Mouse (Mus musculus): ENCODE results near the gene Znrd1.
"Not testable (repeated sequence)": the region's sequence is repeated elsewhere in the genome, so short reads cannot be mapped to it uniquely, and the experiment has no call there.

Znrd1 gene

GRCm38 (mm10) chr17:36957999-36958743 is at the start of gene Znrd1, which contains the start of gene Znrd1as:
Gene Znrd1, minus strand, starts transcription at chr17:36958559.
Gene Znrd1as, plus strand, starts transcription at chr17:36958592.
- DNase-seq (ENCODE audit: extremely low spot score, low read depth, low spot score) = peak; percentile 96

- DNase-seq (ENCODE audit: extremely low spot score, low read depth, low spot score) = no peak
Measured at GRCm38 (mm10) chr17:37003366-37003765, 45.0 kb upstream of the Znrd1 start.

- peak; percentile 67 for DNase-seq (ENCODE audit: extremely low spot score, low read depth, low spot score)
Measured at GRCm38 (mm10) chr17:37002364-37003330, 44.3 kb upstream of the Znrd1 start.

DNA sequence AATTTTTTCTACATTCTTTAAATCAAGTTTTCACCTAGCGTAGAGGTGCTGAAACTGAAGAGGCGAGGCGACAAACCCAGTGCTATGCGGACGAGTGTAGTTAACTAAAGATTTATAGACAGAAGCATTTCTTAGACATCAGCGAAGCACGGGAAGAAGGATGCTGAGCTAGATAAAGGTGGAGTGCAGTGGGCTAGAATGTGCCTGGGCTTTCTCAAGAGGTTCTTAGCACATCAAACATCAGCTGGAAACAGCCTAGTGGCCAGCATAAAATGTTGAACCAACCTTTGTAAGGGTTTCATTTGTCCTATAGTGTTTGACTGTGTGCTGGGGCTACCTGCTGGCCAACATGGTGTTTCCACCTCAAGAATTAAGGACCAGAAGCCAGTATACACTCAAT is 42.5 kb upstream of the Znrd1 start, which contains the start of gene Zfp57:
Gene Zfp57, plus strand, starts transcription at position 301 of the 400 bp plus-strand sequence.
- no peak for DNase-seq (ENCODE audit: extremely low spot score, low read depth, low spot score)

DNA sequence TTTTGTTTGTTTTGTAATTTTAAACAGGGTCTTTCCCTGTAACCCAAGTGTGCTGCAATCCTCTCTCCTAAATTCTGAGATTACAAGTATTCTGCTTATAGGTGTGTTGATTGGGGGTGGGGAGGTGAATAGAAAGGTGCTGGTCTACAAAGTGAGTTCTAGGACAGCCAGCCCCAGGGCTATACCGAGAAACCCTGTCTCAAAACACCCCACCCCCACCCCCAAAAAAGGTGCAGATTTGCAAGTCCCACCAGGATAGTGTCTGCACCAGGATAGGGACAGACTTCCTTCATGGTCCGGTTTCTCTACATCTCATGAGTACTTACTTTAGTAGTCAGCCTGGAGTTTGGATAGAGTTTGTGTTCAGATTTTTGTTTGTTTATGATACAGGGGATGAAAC is 40.1 kb upstream of the Znrd1 start:
- no peak for DNase-seq (ENCODE audit: extremely low spot score, low read depth, low spot score)

DNA sequence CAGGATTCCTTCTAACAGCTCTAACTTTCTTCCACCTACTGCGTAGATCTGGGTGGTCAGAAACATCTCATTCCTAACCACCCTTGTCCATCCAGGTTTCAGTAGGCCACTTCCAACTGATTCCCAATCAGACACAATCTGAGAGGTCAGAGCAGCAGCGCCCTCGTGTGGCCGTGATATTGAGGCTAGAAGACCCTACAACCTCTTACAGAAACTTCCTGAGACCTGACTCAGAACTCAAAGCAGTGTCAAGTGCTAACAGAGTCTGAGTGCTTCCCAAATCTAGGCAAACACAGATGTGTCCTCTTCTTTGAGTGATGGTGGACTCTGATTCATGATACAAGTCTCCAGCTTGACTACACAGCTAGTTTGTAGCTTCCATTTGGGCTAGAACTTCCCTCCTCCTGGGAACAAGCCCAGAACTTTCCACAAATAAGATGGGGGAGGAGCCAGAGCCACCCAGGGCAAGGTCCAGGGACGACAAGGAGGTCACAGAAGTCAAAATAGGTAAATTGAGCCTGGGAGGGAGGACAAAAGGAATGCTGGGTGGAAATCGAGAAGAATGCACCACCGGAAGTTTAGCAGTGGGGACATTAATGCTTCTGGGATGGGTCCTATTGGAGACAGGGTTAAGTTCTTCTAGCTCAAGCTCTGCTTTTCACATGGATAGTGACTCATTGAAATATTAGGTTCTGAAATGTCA is 38.8 kb upstream of the Znrd1 start:
- DNase-seq (ENCODE audit: extremely low spot score, low read depth, low spot score) = no peak

GRCm38 (mm10) chr17:36995448-36995847 is 37.1 kb upstream of the Znrd1 start:
- no peak for DNase-seq (ENCODE audit: extremely low spot score, low read depth, low spot score)

GRCm38 (mm10) chr17:36994528-36994927 is 36.2 kb upstream of the Znrd1 start:
- DNase-seq (ENCODE audit: extremely low spot score, low read depth, low spot score) = no peak

DNA sequence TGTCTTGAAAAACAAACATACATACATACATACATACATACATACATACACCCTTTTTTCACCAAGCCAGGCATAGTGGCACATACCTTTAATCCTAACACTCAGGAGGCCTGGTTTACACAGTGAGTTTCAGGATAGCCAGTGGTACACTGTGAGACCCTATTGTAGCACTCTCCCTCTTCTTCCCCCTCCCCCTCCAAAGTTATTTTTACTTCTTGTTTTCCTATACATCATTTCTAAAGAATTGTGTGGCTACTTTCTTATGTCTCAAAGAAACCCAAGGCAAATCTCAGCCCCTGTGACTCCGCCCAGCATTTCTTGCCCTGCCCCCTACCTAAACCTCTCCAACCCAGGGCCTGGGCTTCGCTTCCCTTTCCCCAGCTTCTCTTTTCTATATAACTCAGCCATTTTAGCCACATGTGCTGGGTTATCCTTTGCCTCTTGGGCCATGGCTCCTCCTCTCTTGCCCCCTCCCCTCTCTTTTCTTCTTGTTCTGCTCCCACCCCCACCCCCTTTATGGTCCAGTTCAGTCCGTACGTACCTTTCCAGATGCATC is 35.5 kb upstream of the Znrd1 start:
- no peak for DNase-seq (ENCODE audit: extremely low spot score, low read depth, low spot score)

GRCm38 (mm10) chr17:36992336-36993104 is 34.2 kb upstream of the Znrd1 start:
- no peak for DNase-seq (ENCODE audit: extremely low spot score, low read depth, low spot score)

DNA sequence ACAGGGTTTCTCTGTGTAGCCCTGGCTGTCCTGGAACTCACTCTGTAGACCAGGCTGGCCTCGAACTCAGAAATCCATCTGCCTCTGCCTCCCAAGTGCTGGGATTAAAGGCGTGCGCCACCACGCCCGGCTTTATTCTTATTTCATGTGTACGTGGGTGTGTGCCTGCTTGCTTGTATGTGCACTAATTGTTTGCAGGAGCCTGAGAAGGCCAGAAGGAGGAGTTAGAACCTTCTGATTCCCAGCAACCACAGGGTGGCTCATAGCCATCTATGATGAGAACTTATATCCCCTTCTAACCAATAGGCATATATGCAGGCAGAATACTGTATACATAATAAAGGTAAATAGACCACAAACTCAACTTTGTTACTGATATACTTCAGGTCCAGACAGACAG is 32.3 kb upstream of the Znrd1 start:
- DNase-seq (ENCODE audit: extremely low spot score, low read depth, low spot score) = not testable (repeated sequence)

GRCm38 (mm10) chr17:36989437-36989836 is 31.1 kb upstream of the Znrd1 start, which contains the start of gene H2-M5:
Gene H2-M5, minus strand, starts transcription at chr17:36989537.
- DNase-seq (ENCODE audit: extremely low spot score, low read depth, low spot score) = no peak

- DNase-seq (ENCODE audit: extremely low spot score, low read depth, low spot score) = no peak
Measured at GRCm38 (mm10) chr17:36988475-36988874, 30.1 kb upstream of the Znrd1 start.

DNA sequence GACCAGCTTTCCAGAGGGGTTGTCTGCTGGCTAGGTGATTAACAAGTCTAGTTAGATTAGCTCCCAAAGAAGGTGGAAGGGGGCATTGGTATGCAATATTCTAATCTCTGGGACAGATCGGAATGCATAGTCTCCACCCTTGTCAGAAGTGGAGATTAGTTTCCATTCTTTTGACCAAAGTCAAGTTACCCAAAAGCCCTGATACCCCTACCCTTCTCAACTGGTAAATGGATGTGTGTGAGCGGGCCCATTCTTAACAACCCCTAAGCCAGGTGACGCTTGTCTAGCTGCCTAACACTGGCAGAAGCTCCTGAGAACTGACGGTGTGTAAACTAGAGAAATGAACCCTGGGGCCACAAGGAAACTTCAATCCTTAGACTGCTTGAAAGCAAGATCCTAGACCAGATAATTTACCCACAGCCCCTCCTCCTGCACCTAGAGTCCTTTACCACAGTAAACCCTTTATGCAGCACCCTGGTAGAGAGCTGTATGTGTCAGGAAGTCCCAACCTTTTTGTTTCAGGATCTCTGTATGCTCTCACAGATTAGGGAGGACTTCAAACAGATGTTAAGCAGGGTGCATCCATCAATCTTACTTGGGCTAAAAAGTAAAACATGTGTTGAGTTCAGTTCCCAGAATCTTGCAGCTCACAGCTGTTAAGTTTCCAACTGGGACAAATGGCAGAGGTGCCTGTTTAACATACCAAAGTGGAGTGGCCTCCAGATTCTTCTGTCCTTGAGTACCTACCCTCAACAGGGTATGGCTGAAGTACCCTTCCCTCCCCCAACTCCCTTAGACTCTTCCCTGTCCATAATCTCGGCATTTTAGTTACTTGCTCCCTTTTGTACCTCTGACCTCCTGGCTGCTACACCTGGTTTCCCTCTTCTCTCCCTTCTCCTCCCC is 24.1 kb upstream of the Znrd1 start:
- DNase-seq (ENCODE audit: extremely low spot score, low read depth, low spot score) = no peak

- DNase-seq (ENCODE audit: extremely low spot score, low read depth, low spot score) = no peak
Measured at GRCm38 (mm10) chr17:36981845-36982244, 23.5 kb upstream of the Znrd1 start.

DNA sequence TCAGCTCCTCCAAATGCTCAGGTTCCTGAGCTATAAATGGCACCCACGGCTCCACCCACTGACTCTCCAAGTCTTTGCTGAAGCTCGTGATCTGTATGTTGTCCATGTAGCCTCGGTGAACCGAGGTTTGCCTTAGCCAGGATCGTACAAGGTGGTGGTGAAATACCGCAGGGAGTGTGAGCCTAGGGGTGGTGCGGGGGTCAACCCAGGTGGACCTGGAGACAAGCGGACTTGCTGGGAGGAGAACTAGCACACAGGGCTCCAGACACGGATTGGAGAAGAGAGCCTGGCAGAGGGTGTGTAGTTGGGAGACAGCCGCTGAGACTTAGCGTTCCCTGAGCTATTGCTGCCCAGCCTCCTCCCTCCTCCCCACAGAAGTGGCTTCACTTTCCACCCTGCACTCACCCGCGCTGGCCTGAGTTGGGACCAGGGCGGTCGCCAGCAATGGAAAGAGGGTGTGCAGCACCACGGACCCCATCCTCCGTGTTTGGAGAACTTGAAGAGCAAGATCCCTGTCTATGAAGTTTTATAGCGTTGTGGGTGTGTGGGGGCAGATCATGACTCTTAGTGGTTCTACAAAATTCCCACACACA is 23.0 kb upstream of the Znrd1 start, which contains the start of gene 2410137M14Rik:
Gene 2410137M14Rik, minus strand, starts transcription at position 17 of the 593 bp plus-strand sequence.
- DNase-seq (ENCODE audit: extremely low spot score, low read depth, low spot score) = no peak

GRCm38 (mm10) chr17:36973271-36973787 is 15.0 kb upstream of the Znrd1 start:
- no peak for DNase-seq (ENCODE audit: extremely low spot score, low read depth, low spot score)

DNA sequence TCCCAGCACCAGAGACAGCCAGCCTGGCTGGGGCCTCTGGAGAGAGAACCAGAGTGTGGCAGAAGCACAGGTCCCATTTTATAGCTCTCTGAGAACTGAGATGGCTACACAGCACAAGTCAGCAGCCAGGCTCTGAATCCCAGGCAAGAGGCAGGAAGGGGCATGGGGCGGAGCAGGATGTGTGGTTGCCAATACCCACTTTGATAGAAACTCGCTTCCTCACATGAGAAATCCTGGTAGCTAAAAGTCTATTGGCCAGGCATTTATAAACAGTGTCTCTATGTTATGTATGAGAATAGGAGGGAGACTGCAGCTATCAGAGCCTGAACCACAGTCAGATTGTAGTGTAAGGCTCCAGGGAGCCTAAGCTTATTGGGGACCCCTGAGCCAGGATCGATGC is 14.4 kb upstream of the Znrd1 start:
- no peak for DNase-seq (ENCODE audit: extremely low spot score, low read depth, low spot score)
